Mouse (Mus musculus) stomach, embryonic 15.5 days (tissue): ENCODE measurements around the gene Nicn1. TPM values are rescaled to one million over a fixed set of nuclear protein-coding genes. Genes with fewer than 3 reads are reported as not detected.
A peak's percentile ranks its signal among the peaks of the same experiment; 100 is the strongest.

Source experiments
- ATAC-seq: fragments of 200-750 bp; cut with Nextera tagmentation; 2 replicates; pipeline ENCODE4 v1.8.0; 2017; ENCODE audit warnings: low read depth, moderate number of reproducible peaks, moderate TSS enrichment; ENCODE audit not compliant: insufficient read depth, low FRiP score
- H3K27ac ChIP-seq: fragments of 300-500 bp; sonication (generic); 2 replicates; pipeline ENCODE4 v1.5.1; 2015; ENCODE audit warnings: mild to moderate bottlenecking, inconsistent platforms
- H3K27me3 ChIP-seq: fragments of 300-500 bp; sonication (generic); replicated peaks from 2 replicates; pipeline ENCODE4 v1.6.1; 2015; ENCODE audit warnings: inconsistent platforms
- H3K36me3 ChIP-seq: fragments of 300-500 bp; sonication (generic); 2 replicates; pipeline ENCODE4 v1.6.1; 2015; ENCODE audit warnings: inconsistent platforms
- H3K4me1 ChIP-seq: fragments of 300-500 bp; sonication (generic); 2 replicates; pipeline ENCODE4 v1.6.1; 2015; ENCODE audit warnings: inconsistent platforms
- H3K4me2 ChIP-seq: fragments of 300-500 bp; sonication (generic); 2 replicates; pipeline ENCODE4 v1.6.1; 2015; ENCODE audit warnings: mild to moderate bottlenecking, inconsistent platforms
- H3K4me3 ChIP-seq: fragments of 300-500 bp; sonication (generic); replicated peaks from 2 replicates; pipeline ENCODE4 v1.5.1; 2015; ENCODE audit warnings: inconsistent platforms
- H3K9ac ChIP-seq: fragments of 300-500 bp; sonication (generic); 2 replicates; pipeline ENCODE4 v1.6.1; 2015; ENCODE audit warnings: inconsistent platforms
- H3K9me3 ChIP-seq: fragments of 300-500 bp; sonication (generic); 2 replicates; pipeline ENCODE4 v1.6.1; 2016; ENCODE audit warnings: inconsistent platforms
- WGBS: fragments of 180-500 bp; shearing (Covaris S2); methylation state at CpG from one replicate; pipeline ENCODE4 v1.1.7; 2015; 5-methylcytosine and 5-hydroxymethylcytosine counted together
- polyA plus RNA-seq: library from polyadenylated mRNA; unstranded; fragments of >200 nt; fragmentation: Nextera tagmentation; extraction: Ambion mirVana; gene quantifications from 2 replicates; pipeline ENCODE4 v1.2.1, GENCODE M21; 2015

The Nicn1 gene
- 27.6 and 31.2 TPM in 2 replicates for polyA plus RNA-seq

DNA sequence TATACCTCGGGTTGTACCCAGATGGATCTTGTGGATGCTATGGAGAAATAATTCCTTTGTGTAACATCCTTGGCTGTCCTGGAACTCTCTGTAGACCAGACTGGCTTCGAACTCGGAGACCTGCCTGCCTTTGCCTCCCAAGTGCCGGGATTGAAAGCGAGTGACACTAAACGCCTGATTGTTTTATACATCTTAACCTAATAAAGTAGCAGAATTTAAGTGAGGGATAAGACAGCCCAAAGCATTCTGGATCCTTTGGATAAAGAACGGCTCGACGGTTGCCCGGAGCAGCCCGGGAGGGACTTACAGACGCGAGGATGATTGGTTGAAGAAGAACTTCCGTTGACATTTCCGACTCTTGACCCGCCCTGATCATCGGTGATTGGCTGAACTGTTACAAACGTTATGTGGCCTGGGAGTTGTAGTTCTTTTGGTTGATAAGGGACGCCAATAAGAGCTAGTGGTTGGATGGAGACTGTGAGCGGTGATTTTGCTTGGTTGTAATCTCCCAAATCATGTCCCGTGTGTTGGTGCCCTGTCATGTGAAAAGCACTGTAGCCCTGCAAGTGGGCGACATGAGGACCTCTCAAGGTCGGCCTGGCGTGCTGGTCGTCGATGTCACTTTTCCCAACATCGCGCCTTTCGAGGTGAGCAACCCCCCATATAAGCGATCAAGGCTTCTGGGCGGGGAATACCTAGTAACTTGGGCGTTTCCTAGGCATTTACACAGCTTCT is at the start of gene Nicn1:
TSS of gene Nicn1 (plus strand) at position 414 of the 735 bp plus-strand sequence.
- H3K9ac ChIP-seq, result peak within 1 kb of the TSS; percentile 27; the same call in 1 of the 2 replicates
- H3K4me3 ChIP-seq, result peak within 1 kb of the TSS; percentile 59
- H3K27me3 ChIP-seq, result no peaks in the 10 kb centered on the region
- no peaks in the 10 kb centered on the region for H3K9me3 ChIP-seq
- WGBS, result under 1% methylated on average over 32 of the region's 32 CpGs
- H3K4me2 ChIP-seq, result peak within 1 kb of the TSS; percentile 65
- ATAC-seq, result peak; percentile 99
- peaks cover 4% of the 10 kb centered on the region; the same call in 1 of the 2 replicates for H3K4me1 ChIP-seq
- H3K27ac ChIP-seq, result peak within 1 kb of the TSS; percentile 71
- H3K36me3 ChIP-seq, result no peaks in the 10 kb centered on the region

DNA sequence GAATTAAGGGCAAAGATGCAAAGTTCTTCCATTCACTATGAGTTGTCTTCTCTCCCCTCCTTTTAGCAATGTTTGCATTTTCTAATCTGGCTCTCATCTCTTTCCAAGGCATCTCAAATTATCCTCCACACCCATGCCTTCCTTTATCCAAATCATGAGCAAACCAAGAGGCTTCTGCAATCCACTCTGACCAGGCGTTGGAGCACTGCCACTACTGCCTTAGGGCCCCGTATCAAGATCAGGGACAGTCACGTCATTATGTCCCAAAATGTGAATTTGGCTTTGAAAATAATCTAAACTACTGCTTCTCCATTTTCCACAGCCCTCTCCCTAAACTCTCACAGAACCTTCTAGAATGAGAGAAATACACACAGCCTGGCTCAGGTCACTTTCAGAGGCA is 45.7 kb upstream of the Nicn1 start:
- Histone ChIP-seq H3K27ac (no peak overlapping the region), H3K36me3 (peaks cover 3% of the 10 kb centered on the region; the same call in 1 of the 2 replicates), H3K4me2 (no peak overlapping the region), H3K9ac (no peak overlapping the region), H3K27me3 (no peaks in the 10 kb centered on the region), H3K4me1 (no peaks in the 10 kb centered on the region), H3K9me3 (no peaks in the 10 kb centered on the region), H3K4me3 (no peak overlapping the region)
- 90% methylated on average over 3 of the region's 3 CpGs for WGBS
- ATAC-seq, result no peak

DNA sequence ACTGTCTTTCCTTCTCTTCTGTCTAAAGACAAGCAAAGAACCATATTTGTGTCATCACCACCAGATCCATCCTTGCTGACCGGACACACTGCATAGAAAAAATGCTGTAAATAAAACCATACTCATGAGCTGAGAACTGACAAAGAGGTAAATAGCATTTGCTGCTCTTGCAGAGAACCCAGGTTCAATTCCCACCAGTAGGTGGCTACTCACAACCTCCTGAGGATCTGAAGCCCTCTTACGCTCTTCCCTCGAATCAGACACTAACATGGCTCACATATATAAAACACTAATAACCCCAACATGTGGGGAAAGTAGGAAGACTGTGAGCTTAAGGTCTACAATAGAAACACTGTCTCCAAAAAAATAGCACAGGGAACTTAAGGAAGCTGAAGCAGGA is 45.2 kb upstream of the Nicn1 start:
- Histone ChIP-seq H3K27me3 (no peaks in the 10 kb centered on the region), H3K27ac (no peak overlapping the region), H3K9ac (no peak overlapping the region), H3K4me1 (no peaks in the 10 kb centered on the region), H3K36me3 (peaks cover 3% of the 10 kb centered on the region; the same call in 1 of the 2 replicates), H3K4me3 (no peak overlapping the region), H3K9me3 (no peaks in the 10 kb centered on the region), H3K4me2 (no peak overlapping the region)
- 79% methylated on average over 3 of the region's 3 CpGs for WGBS
- ATAC-seq, result no peak

DNA sequence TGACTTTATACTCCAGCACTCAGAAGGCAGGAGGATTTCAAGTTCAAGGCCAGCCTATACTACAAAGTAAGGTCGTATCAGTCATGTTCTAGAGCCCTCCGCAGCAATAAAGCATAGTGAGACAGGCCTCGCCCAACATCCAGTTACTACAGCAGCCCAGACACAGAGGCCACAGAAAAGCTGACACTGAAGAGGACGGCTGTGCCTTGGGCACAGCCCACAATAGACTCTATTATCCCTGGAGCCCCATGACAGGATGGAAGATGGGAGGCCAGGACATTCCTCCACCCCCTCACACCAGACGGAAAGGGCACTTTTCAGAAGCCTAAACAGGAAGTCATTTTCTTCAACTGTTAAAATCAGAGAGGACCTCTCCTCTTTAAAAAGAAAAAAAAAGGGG is 41.3 kb upstream of the Nicn1 start:
- Histone ChIP-seq H3K36me3 (peaks cover 6% of the 10 kb centered on the region), H3K27me3 (no peaks in the 10 kb centered on the region), H3K9me3 (no peaks in the 10 kb centered on the region), H3K4me2 (no peak overlapping the region), H3K4me1 (no peaks in the 10 kb centered on the region), H3K4me3 (no peak overlapping the region), H3K27ac (no peak overlapping the region), H3K9ac (no peak overlapping the region)
- WGBS, result 58% methylated on average over 5 of the region's 5 CpGs
- no peak for ATAC-seq

DNA sequence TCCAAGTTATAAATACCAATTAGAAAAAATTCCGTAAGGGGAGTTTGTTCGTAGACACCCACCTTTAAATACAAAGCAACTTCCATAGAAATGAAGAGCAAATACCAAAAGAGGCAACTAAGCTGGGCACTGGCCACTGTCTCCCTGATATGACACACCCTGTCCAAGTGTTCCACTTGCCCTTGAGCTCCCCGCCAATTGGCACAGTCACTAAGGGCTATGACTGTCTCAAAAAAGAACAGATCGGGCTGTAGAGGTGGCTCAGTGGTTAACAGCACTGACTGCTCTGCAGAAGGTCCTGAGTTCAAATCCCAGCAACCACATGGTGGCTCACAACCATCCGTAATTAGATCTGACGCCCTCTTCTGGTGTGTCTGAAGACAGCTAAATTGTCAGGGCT is 38.4 kb upstream of the Nicn1 start:
- Histone ChIP-seq H3K27me3 (no peaks in the 10 kb centered on the region), H3K27ac (no peak overlapping the region), H3K36me3 (peaks cover 6% of the 10 kb centered on the region), H3K4me1 (no peaks in the 10 kb centered on the region), H3K9ac (no peak overlapping the region), H3K9me3 (no peaks in the 10 kb centered on the region), H3K4me3 (no peak overlapping the region), H3K4me2 (no peak overlapping the region)
- WGBS, result 92% methylated on average over 6 of the region's 6 CpGs
- no peak for ATAC-seq

DNA sequence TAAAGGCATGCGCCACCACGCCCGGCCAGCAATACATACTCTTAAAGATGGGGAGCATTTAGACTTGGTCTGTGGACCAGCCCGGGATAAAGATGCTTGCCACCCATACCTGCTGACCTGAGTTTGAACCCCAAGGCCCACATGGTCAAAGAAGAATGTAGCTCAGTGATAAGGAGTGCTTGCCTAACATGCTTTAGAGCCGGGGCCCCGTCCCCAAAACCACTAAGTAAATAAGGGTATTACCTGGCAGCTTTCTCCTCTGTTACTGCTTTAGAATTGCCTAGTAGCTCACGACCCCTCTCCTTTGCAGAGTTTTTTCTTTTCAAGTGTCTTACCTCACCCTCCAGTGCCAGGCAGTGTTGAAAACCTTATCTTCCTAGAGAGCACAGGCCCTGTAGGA is 37.5 kb upstream of the Nicn1 start:
- Histone ChIP-seq H3K4me2 (no peak overlapping the region), H3K9me3 (no peaks in the 10 kb centered on the region), H3K9ac (no peak overlapping the region), H3K27me3 (no peaks in the 10 kb centered on the region), H3K4me1 (no peaks in the 10 kb centered on the region), H3K27ac (no peak overlapping the region), H3K4me3 (no peak overlapping the region), H3K36me3 (peaks cover 6% of the 10 kb centered on the region)
- 78% methylated on average over 7 of the region's 7 CpGs for WGBS
- ATAC-seq, result peak; percentile 63; the same call in 1 of the 2 replicates

DNA sequence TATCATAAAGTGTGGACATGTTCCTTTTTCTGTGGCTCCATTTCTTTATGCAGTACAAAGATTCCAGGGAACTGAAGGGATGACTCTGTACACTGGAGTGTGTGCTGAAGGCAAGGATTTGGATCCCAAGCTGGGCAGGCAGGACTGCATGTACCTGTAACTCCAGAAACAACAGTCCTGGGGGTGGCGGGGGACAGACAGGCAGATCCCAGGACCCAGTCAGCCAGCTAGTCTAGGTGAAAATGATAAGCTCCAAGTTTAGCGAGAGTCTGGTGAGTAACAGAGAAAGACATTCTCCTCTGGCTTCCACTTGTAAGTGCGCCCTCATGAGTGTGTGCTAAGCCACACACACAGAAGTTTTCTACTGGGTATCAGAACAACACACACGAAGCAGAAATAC is 29.7 kb upstream of the Nicn1 start:
- H3K36me3 ChIP-seq, result no peaks in the 10 kb centered on the region
- H3K4me2 ChIP-seq, result no peak overlapping the region
- H3K4me3 ChIP-seq, result no peak overlapping the region
- no peaks in the 10 kb centered on the region for H3K27me3 ChIP-seq
- H3K27ac ChIP-seq, result no peak overlapping the region
- no peak overlapping the region for H3K9ac ChIP-seq
- peaks cover 24% of the 10 kb centered on the region for H3K4me1 ChIP-seq
- WGBS, result 65% methylated on average over 4 of the region's 4 CpGs
- no peaks in the 10 kb centered on the region for H3K9me3 ChIP-seq
- no peak for ATAC-seq

DNA sequence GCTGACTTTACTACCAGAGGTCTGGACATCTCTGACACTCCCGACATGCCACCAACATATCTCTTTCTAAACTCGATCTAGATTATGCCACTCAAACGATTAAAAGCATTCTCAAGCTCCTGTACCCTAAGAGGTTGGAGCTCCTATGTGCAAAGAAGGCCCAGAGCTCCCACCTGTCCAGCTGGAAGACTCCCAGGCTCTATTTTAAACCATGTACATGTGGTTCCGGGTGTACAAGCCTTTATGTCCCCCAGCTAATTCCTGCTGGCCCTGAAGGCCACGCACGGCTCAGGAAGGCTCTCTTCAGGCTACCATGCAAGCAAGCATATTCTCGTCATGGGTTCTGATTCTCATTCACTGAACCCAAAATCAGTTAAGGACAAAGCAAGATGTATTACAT is 28.4 kb upstream of the Nicn1 start:
- H3K36me3 ChIP-seq, result no peaks in the 10 kb centered on the region
- H3K27ac ChIP-seq, result no peak overlapping the region
- no peak for ATAC-seq
- no peak overlapping the region for H3K9ac ChIP-seq
- peaks cover 24% of the 10 kb centered on the region for H3K4me1 ChIP-seq
- no peaks in the 10 kb centered on the region for H3K27me3 ChIP-seq
- peak overlapping the region; percentile 72 for H3K4me2 ChIP-seq
- no peaks in the 10 kb centered on the region for H3K9me3 ChIP-seq
- WGBS, result 66% methylated on average over 7 of the region's 7 CpGs
- peak overlapping the region; percentile 67 for H3K4me3 ChIP-seq

DNA sequence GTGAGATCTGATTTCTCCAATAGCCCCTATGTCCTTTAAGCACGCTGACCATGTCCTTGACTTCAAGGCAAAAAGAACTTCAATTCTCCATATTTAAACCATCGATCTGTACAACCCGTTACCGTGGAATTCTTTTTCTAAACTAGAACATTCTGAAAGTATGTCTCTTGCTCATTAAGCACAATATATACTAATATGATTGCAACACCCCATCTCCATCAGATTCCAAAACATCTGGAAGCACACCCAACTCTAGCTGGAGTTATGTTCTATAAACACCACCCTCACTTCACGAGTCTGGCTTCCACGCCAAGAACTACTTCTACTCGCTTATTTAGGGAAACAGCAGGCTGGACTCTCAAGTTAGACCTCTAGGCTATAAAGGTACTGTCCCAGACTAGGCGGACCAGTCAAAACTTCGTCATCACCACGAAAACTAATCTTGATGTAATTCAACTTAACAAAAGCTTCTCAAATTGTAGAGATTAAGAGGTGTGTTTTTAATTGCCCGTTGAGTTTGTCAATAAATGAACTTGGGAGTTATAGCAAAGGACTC is 27.7 kb upstream of the Nicn1 start:
- Histone ChIP-seq H3K36me3 (no peaks in the 10 kb centered on the region), H3K4me1 (peaks cover 27% of the 10 kb centered on the region), H3K4me3 (peak overlapping the region; percentile 67), H3K27ac (no peak overlapping the region; the same call in 1 of the 2 replicates), H3K4me2 (peak overlapping the region; percentile 72), H3K9me3 (no peaks in the 10 kb centered on the region), H3K9ac (peak overlapping the region; percentile 65; the same call in 1 of the 2 replicates), H3K27me3 (no peaks in the 10 kb centered on the region)
- 33% methylated on average over 11 of the region's 11 CpGs for WGBS
- no peak for ATAC-seq

DNA sequence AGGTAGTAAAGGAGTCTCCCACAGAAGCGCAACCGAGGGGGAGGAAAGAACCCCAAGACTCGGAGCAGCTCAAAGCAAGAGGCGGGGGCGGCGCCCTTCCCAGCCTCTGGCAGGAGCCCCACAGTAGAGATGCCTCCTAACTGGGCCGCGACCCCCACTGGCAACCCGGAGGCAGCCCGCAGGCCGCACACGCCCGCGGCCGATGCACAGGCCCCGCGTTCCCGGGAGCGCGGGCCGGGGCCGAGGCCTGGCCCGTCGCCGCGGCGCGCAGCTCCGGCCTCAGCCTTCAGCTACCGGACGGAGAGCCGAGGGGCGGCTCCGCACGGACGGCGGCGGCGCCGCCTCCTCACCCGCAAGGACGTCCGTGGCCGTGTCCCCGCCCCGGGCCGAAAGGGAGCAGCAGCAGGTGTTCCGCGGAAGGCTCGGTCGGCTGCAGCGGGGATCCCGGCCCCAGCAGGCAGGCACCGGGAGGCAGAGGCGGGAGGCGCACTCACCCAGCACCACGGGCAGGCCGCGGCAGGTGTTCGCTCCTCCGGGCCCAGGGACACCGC is 27.0 kb upstream of the Nicn1 start:
- ATAC-seq, result peak; percentile 41; the same call in 1 of the 2 replicates
- peaks cover 30% of the 10 kb centered on the region for H3K4me1 ChIP-seq
- 0% methylated on average over 61 of the region's 62 CpGs for WGBS
- H3K27me3 ChIP-seq, result no peaks in the 10 kb centered on the region
- peak overlapping the region; percentile 65 for H3K9ac ChIP-seq
- peak overlapping the region; percentile 67 for H3K4me3 ChIP-seq
- H3K27ac ChIP-seq, result peak overlapping the region; percentile 96
- peak overlapping the region; percentile 72 for H3K4me2 ChIP-seq
- no peaks in the 10 kb centered on the region for H3K36me3 ChIP-seq
- no peaks in the 10 kb centered on the region for H3K9me3 ChIP-seq

DNA sequence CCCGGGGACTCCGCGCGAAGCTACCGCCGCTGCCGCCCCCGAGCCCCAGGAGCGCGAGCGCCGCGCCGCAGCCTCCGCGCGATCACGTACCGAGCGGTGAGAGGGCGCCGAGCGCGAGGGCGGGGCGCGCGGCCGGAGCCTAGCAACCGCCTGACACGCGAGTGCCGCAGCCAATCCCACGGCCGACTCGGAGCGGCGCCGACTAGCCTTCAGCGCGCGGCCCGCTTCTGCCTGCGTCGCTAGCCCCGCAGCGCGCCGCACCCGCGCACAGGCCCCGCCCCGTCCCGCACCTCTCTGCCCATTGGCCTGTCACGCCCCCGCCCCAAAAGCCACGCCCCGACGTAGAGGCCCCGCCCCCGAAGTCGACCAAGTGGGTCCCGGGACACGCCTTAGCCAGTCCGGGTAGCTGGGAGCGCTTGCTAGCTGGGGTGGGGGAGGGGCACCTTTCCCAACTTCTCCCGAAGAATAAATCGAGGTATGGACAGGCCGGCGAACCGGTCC is 26.5 kb upstream of the Nicn1 start, which contains the start of gene Dag1:
TSS of gene Dag1 (minus strand) at position 269 of the 501 bp plus-strand sequence.
- under 1% methylated on average over 71 of the region's 71 CpGs for WGBS
- H3K27ac ChIP-seq, result peak within 1 kb of the TSS; percentile 96
- ATAC-seq, result peak; percentile 97

More for the DNA sequence above, 26.5 kb upstream of the Nicn1 start, which contains the start of gene Dag1:
- peak within 1 kb of the TSS; percentile 65 for H3K9ac ChIP-seq
- peaks cover 30% of the 10 kb centered on the region for H3K4me1 ChIP-seq
- H3K9me3 ChIP-seq, result no peaks in the 10 kb centered on the region
- H3K4me3 ChIP-seq, result peak within 1 kb of the TSS; percentile 67
- H3K4me2 ChIP-seq, result peak within 1 kb of the TSS; percentile 72
- H3K27me3 ChIP-seq, result no peaks in the 10 kb centered on the region
- H3K36me3 ChIP-seq, result no peaks in the 10 kb centered on the region
